Mouse (Mus musculus): ENCODE data around the gene Dnah7a.
"Not testable (repeated sequence)": the region's sequence is repeated elsewhere in the genome, so short reads cannot be mapped to it uniquely, and the experiment has no call there.

DNA sequence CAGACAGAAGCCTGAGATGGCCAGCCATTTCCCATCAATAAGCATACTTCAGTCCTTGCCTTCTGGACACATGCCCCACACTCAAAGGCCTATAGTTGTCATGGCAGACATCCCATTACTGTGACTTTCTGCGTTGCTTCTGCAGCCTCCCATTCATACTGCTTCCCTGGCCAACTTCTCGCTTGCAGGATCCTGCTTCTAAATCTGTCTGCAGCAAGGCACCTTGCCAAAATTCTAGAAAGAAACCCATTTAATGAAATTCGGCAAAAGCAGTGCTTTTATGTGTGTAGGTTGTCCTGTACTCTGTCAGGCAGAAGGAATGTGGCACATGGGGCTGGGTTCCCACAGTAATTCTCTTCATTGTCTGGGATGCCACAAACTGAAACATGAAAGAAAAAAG, 6.8 kb upstream of the Dnah7a start:
- not testable (repeated sequence) for TF ChIP-seq FOSL1 (IDR thresholded peaks at IDR 0.05; ENCODE audit: insufficient read depth, low read length, poor library complexity, severe bottlenecking); CTCF (IDR thresholded peaks at IDR 0.05; ENCODE audit: control insufficient read depth, insufficient read depth, insufficient read length); USF1 (IDR thresholded peaks at IDR 0.05; ENCODE audit: low read depth); CEBPB (IDR thresholded peaks at IDR 0.05; ENCODE audit: low read depth); MYOD1 (IDR thresholded peaks at IDR 0.05; ENCODE audit: control insufficient read depth, insufficient read length, low read depth); MAX (IDR thresholded peaks at IDR 0.05); MYOG (IDR thresholded peaks at IDR 0.05; ENCODE audit: control insufficient read depth, extremely low read depth, insufficient read length)
